Mouse (Mus musculus): Measurements from ENCODE around the gene 1300017J02Rik.

DNA sequence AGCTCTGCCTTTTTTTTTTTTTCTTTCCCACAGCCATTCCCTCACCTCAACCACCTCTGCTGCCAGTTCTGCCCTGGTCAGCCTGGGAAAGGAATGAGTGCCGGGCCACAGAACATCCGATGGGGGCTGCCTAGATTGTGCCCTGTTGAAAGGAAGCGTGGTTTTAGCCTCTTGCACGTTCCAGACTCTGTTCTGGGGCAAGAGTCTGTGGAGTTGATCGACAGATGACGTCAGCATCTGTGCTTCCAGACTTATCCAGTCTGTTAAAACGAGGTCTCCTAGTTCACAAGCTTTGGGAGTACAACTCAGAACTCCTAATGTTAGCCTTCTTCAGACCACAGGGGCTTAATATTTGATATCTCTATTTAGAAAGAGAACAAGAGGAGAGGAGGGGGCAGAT, 70.8 kb downstream of the 1300017J02Rik start:
- TF ChIP-seq POLR2A (IDR thresholded peaks at IDR 0.05; ENCODE audit: borderline replicate concordance, extremely low read depth, insufficient read depth, insufficient read length, poor library complexity, severe bottlenecking) (no peak), CTCF (IDR thresholded peaks at IDR 0.05; ENCODE audit: borderline replicate concordance, extremely low read depth, insufficient read depth, insufficient read length) (no peak)
